Mouse (Mus musculus) kidney, postnatal 10 days (tissue): ENCODE results near the gene Cmtm4.
A peak's percentile ranks its signal among the peaks of the same experiment; 100 is the strongest.

Source experiments
- DNase-seq: peaks from one replicate; pipeline ENCODE4 v3.0.0; 2021; ENCODE audit warnings: mixed read lengths

The Cmtm4 gene

DNA sequence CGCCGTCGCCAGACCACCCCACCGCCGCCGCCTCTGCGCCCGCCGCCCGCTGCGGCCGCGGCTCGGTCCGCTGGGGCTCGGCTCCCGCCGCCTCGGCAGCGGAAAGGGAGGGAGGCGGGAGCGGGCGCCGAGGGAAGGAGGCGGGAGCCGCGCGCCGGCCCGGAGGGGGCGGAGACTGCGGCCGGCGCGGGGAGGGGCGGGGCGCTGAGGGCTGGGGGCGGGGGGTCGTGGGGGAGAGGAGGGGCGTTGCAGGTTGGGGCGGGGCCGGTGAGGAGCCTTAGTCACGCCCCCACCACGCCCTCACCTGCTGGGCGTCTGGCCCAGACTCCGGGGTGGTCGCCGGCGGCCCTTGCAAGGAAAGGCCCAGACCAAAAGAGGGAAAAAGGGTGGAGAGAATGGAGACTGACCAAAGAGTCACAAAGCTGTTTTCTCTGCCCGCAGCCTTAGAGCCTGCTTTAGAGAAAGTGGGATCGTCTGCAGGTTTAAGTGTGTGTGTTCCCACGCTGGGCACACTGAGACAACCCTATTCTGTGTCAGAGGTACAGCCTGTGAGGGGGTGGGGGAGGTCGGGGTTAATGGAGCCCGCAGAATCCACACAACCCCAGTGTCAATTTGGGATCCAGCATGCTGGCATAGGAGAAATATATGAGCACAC is at the start of gene Cmtm4:
Gene Cmtm4 (minus strand): TSS at position 105 of the 655 bp plus-strand sequence.
- peak; percentile 88 for DNase-seq

DNA sequence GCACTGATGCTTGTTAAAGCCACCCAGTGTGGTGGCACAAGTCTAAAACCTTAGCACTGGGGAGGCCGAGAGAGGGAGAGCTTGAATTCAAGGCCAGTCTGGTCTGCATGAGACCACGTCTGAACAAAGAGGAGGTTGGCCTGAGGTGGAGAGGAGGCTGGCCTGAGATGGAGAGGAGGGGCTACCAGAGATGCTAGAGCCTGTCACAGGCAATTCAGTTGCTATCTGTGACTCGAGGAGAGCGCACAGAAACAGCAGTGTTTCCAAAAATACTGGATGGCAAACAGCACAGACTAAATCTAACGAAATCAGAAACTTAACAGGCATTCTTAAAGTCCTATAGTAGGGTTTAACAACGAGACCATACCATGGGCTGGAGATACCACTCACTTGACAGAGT is 49.6 kb upstream of the Cmtm4 start:
- no peak for DNase-seq

DNA sequence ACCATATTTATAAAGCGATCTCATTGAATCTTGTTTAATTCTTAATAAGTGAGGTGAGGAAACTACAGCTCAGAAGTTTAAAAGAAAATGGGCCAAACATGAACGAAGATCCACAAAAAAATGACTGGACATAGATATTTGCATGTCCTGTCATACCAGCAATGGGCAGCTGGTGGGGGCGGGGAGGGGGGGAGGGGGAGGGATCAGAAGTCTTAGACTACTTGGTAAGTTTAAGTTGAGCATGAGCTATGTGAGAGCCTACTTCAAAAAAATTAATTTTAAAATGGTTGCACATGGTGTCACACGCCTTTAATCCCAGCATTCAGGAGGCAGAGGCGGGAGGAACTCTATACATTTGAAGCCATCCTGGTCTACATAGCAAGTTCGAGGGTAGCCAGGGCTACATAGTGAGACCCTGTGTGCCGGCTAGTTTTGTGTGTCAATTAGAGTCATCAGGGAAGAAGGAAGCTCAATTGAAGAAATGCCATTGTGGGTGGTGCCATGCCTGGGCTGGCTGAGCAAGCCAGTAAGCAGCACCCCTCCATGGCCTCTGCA is 47.6 kb upstream of the Cmtm4 start:
- no peak for DNase-seq

DNA sequence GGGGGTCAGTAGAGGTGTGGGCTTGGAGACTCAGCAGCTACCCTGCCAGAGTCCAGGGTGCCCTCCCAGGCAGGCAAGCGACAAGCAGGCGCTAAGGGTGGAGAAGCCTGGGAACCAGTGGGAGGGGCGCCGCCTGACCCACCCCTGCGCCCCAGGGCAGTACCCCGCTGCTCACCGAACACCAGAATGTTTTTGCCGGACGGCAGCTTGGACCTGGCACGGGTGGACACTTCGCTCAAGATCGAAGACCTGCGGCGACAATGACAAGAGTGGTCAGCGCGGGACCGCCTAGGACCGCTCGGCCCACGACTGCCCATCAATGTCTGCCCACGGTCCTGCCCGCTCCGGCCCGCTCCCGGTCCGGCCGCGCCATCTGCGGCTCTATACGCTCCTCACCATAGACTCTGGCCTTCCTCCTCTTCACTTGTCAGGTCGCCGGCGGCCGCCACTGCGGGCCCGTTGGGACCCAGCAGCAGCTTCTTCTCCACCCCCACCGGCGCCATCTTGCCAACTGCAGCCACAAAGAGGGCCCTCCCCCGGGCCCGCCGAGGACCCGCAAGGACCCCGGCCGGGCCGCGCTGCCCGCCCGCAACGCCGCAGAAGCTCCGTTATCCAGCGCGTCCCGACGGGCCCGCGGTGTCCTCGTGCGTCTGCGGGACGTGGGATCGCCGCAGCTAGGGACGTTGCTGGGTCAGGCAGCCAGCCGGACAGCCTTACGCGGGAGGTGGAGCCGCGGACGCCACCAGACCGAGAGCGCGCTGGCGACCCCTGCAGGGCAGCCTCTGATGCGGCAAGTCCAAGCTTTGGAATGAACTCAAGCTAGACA is 46.9 kb upstream of the Cmtm4 start, which contains the start of gene Dync1li2:
Gene Dync1li2 (minus strand): TSS at position 749 of the 826 bp plus-strand sequence.
- DNase-seq = peak; percentile 96

DNA sequence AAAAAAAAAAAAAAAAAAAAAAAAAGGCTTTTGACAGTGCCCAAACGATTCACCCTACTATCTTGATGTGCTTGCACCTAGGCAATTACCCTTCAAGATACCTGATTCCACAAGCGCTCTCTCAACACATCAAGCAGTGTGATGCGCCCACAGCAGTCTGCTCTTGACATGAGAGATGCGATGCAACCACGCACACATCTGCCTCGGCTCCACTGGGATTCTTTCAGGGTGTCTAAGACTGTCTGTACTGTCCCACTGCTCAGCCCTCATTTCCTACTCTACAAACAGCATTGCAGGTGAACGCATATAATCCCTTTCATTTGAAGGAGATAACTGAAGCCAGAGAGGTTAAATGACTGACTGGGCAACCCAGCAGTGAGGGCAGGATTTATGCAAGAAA is 46.0 kb upstream of the Cmtm4 start:
- no peak for DNase-seq

DNA sequence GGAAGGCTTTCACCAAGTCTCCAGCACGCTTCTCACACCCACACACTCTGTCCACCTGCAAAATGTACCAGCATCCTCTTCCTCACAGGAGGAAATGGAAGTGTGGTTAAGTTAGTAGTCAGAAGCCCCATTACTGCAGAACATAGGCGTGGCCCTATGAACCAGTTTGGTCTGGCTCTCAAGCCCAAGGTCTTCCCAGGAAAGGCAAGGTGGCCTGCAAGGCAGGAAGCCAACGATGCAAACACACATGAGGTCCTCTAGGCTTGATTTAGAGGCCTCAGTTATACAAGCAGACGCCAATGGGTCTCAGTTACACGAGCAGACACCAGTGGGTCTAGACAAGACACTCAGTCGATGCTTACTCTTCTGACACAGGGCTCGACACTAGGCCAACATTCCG is 43.9 kb upstream of the Cmtm4 start:
- no peak for DNase-seq

DNA sequence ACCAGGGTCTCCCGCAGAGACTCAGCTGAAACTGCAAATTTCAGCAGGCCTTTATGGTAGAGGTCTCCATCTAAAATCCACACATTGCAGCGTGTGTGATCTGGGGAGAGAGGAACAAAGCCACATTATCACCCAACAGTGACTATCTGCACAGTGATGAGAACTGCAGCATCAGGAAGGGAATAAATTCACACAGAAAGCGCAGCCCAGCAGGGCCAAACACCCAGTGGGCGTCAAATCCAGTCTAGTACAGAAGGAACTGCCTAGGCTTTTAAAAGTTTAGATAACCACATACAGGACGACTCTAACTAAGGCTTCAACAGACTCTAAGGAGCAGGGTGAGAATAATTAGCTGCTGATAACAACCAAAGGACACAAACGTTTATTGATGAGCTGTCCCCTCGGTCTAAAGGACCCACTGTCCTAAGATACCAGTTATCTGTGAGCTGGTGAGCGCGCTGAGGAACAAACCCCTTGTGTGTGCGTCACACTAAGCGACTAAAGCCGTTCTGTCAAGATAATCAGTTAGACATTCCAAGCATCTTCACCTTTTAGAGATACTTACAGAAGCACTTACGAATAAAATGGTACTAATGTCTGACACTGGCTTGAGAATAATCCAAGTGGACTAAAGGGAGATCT is 42.0 kb upstream of the Cmtm4 start:
- no peak for DNase-seq

DNA sequence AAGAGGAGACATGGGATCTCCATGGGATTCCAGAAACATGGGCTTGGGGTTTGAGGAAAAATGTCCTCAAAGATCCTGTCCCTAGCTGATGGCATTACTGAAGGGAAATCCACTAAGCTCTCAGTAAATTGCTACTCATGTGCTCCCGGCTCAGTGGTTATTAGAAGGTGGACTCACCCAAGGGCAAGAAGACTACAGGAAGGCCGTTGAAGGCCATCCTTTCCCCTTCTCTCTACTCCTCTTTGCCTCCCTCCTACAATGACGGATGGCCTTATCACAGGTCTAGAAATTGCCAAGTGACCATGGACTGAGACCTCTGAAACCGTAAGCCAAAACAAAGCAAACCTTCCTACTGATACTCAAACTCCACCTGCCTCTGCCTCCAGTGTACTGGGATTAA is 41.0 kb upstream of the Cmtm4 start:
- no peak for DNase-seq

DNA sequence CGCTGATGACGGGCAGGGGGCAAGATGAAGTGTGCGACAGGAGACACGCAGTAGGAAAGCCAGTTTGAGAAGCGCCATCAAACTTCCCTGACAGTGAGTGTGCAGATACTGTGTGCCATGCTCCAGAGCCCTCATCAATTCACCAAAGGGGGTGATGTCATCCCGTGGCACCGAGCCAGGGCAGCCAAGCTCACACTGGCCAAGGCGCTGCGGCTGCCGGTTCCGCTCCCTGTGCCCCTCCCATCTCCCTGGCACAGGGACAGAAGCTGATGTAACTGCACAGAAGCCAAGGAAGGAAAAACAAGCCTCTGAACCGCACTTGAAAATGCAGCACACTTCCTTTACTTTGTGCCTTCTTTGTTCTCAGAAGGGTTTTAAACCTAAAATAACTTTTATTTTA is 40.4 kb upstream of the Cmtm4 start:
- DNase-seq = peak; percentile 97

DNA sequence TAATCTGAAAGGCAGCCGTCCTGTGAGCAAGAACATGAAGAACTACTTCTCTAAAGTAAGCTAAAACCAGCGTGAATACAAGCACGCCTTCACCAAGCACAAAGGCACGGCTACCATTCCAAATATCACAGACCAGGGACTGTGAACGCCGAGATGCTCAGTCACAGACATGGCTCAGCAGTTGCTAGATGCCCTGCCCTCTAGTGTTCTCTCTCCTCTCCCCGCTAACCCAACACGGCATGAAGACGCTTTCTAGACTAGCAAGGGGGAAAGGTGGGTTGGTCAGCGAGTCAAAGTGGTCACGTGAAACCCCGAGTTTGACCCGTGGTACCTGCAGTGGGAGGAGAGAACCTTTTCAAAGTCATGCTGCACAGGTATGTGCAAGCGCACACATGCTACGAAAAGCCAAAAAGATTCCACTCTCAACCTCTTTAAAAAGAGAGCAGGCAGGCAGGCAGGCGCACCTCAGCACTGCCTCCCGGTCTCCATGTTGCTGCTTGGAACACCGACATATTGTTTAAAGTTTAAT is 39.3 kb upstream of the Cmtm4 start:
- DNase-seq = no peak

DNA sequence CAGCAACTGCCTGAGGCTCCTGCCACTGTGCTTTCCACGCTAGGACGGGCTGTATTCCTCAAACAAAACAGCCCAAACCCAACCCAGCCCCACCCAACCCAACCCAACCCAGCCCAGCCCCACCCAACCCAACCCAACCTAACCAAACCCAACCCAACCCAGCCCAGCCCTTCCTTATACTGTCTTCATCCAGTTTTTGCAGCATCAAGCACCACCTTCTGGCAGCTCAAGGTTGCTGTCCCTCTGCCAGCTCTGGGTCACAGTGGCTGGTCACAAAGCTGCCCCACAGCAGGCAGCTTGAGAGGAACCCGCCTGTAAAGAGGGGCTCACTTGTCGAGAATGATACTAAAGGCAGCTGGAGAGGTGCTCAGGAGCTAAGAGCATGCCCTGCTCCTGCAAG is 38.7 kb upstream of the Cmtm4 start:
- DNase-seq = peak; percentile 43

DNA sequence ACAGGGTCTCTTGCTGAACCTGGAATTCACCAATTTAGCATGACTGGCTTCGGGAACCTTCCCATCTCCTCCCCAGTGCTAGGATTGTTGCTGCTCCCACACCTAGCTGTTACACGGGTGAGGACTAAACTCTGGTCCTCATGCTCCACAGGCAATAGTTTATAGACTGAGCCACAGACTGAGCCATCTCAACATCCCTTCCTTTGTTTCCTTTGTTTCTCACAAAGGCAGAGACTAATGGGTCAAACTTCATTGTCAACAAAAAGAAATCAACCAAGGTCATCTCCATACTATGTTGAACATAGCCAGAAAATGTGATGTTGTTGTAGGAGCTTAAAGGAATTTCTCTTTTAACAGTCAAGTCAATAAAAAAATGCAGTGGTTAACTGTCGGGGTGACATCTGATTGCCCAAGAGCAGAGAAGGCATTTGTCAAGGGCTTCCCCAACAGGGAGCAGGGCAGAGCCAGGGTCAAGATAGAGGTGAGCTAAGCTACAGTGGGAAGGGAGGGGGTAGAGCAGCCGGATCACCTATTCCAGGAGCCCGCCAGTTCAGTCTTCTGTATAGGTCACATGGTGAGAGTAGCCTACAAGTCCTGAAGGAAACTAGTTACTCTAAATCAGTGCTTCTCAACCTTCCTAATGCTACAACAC is 37.7 kb upstream of the Cmtm4 start:
- DNase-seq = no peak

DNA sequence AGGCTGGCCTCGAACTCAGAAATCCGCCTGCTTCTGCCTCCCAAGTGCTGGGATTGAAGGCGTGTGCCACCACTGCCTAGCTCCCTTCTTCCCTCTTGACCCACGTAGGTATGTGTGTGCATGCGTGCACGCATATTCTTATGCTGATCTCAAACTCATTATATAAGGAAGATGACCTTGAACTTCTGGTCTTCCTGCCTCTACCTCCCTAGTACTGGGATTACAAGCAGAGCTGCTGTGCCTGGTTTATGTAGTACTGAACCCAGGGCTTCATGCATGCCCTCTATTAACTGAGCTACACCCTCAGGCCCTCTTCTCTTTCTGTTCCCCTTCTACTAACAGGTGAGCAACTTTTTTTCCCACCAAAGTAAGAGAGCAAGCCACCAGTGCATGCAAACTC is 37.0 kb upstream of the Cmtm4 start:
- DNase-seq = no peak

DNA sequence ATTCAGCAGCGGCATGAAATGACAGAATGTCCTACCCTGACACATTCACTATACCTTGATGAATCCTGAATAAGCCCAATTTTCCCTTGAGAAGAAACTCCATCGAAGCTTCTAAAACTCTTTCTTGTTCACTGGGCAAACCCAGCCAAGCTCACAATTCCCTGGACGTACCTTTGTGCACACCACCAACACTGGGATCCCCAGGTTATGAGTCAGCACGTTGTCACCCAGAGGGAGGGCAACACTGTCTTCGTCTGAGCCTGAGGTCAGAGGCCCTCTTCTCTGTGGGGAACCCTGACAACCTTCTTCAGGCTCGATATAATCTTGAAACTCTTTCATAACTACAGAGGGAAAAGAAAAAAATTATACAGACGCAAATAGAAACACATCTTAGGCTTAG is 34.6 kb upstream of the Cmtm4 start:
- DNase-seq = no peak

DNA sequence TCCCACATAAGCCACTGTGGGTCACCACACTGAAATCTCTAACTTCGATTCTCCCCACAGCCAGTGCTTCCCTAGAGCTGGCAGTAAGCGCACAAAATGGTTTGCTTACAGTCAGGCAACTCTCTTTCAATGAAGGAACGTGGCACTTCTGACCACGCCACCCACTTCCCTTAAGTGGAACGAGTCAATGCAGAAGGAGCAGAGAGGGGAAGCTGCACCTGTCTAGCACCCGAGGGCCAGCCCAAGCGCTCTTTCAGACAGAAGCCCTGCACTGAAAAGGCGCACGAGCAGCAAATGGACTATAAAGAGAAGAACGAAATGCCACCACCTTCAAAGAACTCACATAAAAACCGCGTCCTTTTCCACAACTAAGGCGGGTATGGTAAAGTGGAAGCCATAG is 32.1 kb upstream of the Cmtm4 start:
- no peak for DNase-seq

DNA sequence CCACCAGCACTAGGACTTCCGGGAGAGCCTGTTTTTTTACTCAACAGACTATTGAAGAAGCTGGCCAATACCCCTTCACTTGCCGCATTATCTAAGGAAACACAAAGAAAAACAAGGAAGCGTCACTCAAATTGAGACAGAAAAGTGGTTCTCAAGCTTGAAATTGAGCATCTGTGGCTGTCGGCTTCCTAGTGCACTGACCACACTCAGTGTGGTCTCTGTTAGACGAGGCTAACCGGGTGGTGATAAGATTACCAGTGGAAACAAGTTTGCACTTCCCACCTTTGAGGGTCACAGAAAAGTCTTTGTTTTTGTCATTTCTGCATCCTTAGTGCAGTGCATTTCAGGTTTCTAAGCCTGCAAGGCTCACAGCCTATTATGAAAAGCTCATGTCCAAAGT is 26.7 kb upstream of the Cmtm4 start:
- no peak for DNase-seq

DNA sequence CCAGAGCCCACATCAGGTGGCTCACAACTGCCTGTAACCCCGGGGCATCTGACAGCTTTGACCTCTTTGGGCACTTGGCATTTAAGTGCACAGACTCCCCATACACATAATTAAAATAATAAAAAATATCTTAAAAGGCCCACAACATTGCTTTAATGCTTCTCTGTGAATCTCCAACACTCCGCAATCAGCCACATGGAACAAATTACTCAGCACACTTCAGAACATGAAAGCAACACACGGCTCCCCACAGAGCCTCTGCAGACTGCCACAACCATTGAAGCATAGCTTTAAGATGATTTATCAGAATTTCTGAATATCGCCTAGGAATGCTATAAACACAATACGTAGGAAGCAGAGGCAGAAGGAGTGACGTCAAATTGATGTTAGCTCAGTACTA is 20.4 kb upstream of the Cmtm4 start:
- no peak for DNase-seq

DNA sequence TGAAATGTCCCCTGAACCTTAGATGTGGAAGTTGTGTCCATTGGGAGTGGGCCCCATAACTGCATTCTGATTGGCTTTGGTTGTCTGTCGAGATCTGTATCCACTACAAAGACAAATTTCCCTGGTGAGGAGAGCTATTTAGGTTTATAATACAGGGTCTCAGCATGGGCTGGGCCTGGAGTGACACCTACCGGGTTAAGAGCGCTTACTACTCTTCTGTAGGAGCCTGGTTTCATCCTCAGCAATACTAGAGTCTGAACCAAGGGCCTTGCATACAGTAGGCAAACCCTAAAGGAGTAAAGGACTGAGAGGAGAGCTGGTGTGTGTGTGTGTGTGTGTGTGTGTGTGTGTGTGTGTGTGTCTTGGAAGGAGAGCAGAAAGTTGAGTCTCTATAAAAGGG is 18.6 kb upstream of the Cmtm4 start:
- no peak for DNase-seq

DNA sequence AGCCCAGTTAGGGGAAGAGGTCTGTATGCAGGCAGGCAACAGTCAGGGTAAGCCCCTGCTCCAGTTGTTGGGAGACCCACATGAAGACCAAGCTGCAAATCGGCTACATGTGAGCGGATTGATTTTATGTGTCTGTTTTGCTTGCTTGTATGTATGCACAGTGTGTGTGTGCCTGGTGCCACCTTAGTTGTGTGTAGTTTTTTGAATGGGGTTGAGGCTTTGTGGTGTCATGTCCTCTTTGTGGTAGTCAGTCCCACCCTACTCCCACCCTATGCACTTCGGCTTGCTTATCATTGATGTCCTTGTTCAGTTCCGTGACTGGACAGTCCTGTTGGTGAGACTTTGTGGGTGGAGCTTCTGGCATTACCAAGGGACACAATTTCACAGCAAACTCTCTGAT is 18.2 kb upstream of the Cmtm4 start:
- no peak for DNase-seq

DNA sequence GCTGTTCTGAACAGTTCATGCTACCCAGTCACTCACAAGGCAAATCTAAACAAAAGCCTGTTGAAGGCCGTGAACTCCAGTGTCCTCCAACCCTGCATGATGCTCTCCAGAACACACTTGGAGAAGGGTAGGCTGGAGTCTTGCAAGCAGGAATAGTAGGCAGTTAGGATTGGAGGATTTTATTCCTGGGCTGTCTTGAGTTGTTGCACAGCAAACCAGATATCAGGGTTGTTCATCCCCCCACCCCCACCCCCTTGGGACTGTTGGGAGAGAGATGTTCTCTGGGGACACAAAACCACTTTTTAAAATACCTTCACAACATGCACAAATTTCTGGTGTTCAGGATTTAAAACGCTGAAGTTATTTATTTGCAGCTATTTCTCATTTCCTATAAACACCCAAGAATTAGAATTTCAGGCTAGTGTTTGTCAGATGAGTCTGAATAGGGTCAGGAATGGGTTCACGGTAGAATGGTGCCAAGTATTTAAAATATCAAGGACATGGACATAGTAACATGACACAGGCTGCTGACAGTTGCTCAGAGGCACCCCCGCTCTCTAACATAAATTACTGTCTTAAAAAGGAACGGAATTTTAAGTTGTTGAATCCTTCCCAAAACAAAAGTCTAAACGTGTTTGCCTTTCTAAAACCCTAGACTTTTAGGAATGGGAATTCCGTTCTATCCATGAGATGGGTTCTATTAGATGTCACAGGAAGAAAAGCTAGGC is 17.4 kb upstream of the Cmtm4 start:
- no peak for DNase-seq

DNA sequence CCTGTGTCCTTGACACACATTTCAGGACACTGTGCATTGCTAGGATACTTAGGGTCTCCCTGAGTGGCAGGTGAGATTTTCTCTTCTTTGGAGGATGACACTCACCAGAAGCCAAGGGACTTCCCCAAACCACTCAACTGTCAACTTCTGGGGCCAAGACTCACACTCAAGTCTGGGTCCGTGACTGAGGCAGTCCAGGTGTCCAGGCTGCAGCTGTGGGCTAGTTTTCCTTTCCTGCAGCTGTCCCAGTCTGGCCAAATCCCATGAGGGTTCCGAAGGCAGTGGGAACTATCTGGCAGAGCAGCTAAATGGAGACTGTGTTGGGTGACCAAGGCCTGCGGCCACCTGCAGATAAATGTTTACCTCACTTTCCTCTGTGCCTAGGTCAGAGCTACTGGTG is 16.4 kb upstream of the Cmtm4 start:
- DNase-seq = no peak

DNA sequence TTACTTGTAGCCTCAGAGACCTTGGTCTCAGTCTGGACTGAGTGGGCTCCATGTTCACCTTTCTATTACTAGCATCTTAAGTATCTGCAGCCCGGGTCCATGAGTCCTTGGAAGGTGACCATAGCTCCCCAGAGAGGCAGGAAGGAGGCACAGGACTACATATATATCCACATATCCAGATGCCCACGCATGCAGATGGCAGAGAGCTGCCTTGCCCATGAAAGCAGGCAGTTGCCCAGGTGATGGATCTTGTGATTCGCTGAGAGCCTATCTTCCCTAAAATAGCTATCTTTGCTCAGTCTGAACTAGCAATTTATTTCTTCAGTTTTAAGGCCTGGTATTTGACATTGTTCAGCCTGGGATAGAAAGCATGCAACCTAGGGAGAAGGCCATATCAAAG is 15.9 kb upstream of the Cmtm4 start:
- DNase-seq = no peak
